Mouse (Mus musculus) megakaryocyte-erythroid progenitor cell, adult 5-6 weeks (primary cell): ENCODE results near the gene Romo1. TPM values are rescaled to one million over a fixed set of nuclear protein-coding genes. Genes with fewer than 3 reads are reported as not detected.
"Not testable (repeated sequence)": the region's sequence is repeated elsewhere in the genome, so short reads cannot be mapped to it uniquely, and the experiment has no call there.

Source experiments
- ATAC-seq: replicated peaks from 2 replicates; pipeline ENCODE4 v1.8.0; 2016; ENCODE audit warnings: mild to moderate bottlenecking, inconsistent platforms; ENCODE audit not compliant: severe bottlenecking, poor library complexity, low FRiP score, low TSS enrichment
- total RNA-seq, 2 experiments: library from RNA; stranded (forward) in 1 of 2; stranded (reverse) in 1 of 2; fragments of 200-1000, 215-1000 nt in 1 of 2; fragments of >200 nt in 1 of 2; fragmentation: Nextera tagmentation in 1 of 2; gene quantifications; 2 replicates each; pipeline ENCODE4 v1.2.3; 2014 to 2017

Gene Romo1
- total RNA-seq (2014; fragmentation: Nextera tagmentation), result 197 and 326 TPM in 2 replicates
- total RNA-seq (2017), result 12.3 and 18.2 TPM in 2 replicates

- ATAC-seq, result peak; percentile 91
These were observed at the start of gene Romo1, which contains the start of gene Nfs1 for GRCm38 (mm10) chr2:156143953-156144724. Gene Romo1, plus strand, starts transcription at chr2:156144039. Gene Nfs1, minus strand, starts transcription at chr2:156144186.

DNA sequence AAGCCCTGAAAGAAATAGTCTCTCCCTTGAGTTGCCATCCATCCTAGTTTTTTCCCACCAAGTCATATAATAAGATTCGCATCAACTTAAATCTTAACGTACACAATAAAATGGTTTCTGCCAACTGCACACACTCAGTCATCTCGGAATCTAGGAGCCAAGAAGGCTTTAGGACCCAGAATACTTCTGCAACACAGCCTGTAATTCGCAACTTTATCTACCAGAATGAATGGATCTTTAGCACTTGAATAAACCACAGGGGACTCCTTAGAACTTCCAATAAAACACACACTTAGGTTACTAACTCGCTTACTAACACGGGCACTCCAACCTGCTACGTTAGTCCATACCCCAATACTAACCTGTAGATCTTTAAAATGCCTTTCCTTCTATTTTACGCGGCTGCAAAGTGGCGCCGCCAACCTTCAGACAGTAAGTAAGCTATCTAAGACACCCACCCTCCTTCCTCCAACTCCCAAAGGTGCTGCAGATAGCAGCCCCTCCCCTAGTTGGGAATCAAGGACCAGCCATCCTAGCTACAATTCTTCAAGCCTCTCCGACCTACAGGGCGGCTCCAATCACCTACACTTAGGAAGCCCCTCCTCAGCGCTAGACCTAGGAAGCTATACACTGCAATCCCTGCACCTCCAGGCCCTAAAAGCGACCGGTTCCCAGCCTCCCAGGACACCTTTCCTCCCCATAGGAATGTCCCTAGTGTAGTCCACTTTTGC lies 33.0 kb upstream of the Romo1 start:
- ATAC-seq, result peak; percentile 63

GRCm38 (mm10) chr2:156111358-156112079 lies 32.3 kb upstream of the Romo1 start, which contains the start of the genes Cpne1 and Rbm12:
Gene Cpne1, minus strand, starts transcription at chr2:156111965.
Gene Rbm12, minus strand, starts transcription at chr2:156111978.
- ATAC-seq, result peak; percentile 88

GRCm38 (mm10) chr2:156112080-156112423 lies 31.8 kb upstream of the Romo1 start:
- ATAC-seq, result not testable (repeated sequence)

- ATAC-seq, result no peak
These were observed 24.3 kb upstream of the Romo1 start for GRCm38 (mm10) chr2:156119566-156119965.

DNA sequence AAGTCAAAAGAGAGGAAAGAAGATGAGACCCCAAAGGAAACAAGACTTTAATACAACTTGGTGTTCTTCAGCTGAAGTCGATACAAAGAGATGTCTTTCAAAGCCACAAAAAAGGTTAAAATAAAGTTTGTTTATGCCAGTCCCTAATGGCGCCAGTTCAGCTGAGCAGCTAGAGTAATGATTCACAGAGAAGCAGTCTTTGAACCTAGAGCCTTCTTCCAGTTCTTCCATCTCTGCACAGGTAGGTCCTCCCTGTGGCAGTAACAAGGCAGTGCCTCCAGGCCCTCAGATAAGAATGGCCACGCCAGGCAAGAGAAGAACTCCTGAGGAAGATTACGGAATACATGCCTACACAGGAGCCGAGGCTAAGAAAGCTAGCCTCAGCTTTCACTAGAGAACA lies 20.1 kb upstream of the Romo1 start:
- no peak for ATAC-seq

- ATAC-seq, result no peak
These were observed 16.8 kb upstream of the Romo1 start, which contains the start of gene Gm28036 for GRCm38 (mm10) chr2:156126992-156127391. Gene Gm28036, minus strand, starts transcription at chr2:156127092.

DNA sequence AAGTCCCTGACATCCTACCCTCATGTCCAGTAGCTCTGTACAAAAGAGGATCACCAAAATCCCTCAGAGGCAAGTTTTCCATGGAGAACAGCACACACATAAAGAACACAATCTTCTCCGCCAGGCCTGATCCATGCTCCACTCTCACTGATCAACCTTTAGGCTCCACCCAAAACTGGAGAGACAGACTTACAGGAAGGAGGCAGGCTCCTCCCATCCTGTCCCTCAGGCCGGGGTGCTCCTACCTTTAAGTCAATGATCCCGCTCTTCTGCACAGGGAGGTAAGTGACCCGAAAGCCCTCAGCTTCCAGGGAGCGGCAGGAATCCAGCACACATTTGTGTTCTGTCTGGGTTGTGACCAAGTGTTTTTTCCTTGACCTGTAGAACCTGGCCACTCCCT lies 9.7 kb upstream of the Romo1 start:
- 0 out of 2 replicates have a peak, but pooled peaks have one; percentile 18 for ATAC-seq

- no peak for ATAC-seq
These were observed 8.1 kb upstream of the Romo1 start for GRCm38 (mm10) chr2:156135695-156136094.

DNA sequence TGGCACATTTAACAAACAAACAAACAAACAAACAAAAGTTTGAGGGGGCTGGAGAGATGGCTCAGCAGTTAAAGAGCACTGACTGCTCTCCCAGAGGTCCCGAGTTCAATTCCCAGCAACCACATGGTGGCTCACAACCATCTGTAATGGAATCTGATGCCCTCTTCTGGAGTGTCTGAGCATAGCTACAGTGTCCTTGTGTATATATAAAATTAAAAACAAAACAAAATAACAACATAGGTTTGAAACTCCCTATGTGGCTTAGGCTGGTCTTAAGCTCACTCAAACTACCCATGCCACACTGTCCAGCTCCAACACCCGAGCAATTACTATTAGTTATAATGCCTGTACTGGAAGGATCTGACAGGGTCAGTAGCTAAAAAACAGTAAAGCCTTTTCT lies 1.0 kb upstream of the Romo1 start:
- ATAC-seq, result no peak

GRCm38 (mm10) chr2:156143367-156143766 lies 472 bp upstream of the Romo1 start:
- ATAC-seq, result 0 out of 2 replicates have a peak, but pooled peaks have one; percentile 31

DNA sequence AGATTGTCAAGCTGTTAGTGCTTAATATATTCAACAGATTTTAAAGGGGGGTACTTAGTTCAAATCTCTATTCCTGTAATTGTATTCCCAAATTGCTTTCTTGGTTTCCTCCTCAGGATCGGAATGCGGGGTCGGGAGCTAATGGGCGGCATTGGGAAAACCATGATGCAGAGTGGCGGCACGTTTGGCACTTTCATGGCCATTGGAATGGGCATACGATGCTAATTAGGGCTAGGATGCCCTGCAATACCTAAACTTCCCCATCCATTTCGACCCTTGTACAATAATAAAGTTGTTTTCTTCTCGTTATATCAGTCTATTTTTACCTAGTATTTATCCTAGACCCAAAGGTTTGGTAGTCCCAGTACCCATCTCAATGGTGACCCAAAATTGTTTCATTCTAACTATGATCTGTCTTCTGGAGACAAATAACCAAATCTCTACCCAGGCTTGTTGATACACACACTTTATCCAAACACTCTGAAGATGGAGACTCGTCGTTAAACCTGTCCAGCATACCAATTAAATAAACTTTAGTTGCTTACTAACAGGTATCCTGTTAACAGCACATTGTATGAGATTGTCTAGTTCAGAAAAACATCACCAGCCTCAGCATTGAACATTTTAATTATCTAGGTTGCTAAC lies 1.8 kb downstream of the Romo1 start:
- ATAC-seq, result no peak

DNA sequence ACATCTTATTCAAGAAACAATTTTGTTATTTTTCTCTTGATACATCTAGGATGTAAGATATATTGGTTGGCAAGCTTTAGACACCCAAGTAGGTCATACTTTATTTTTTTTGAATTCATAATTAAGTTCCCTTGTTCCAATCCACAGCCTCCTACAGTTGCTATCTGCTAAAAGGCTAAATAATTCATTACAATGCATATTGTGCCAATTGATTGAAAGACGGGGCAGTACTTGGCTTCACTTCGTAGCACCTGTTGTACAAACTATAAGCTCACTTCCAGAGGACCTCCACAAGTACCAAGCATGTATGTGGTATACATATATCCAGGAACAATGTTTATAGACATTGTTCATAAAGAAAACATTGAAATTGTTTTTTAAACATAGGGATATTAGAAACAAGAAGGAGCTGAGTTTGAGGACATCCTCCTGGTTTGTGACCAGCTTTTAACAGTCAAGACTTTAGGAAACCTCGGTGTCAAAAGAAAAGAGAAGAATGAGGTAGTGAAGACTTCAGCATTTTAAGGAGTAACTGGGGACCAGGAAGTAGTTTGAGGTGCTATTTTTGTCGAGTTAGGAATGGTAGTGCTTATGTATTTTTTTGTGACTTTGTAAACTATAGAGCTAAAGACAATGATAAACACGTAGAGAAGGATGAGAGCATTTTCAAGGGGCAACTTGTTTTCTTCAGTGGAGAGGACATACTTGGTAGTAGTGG lies 2.6 kb downstream of the Romo1 start:
- ATAC-seq, result no peak

- ATAC-seq, result no peak
These were observed 3.6 kb downstream of the Romo1 start for GRCm38 (mm10) chr2:156147316-156147915.

- ATAC-seq, result no peak
These were observed 7.7 kb downstream of the Romo1 start for GRCm38 (mm10) chr2:156151538-156151937.

- ATAC-seq, result no peak
These were observed 21.6 kb downstream of the Romo1 start for GRCm38 (mm10) chr2:156165478-156165877.

- ATAC-seq, result no peak
These were observed 22.7 kb downstream of the Romo1 start for GRCm38 (mm10) chr2:156166557-156166956.

DNA sequence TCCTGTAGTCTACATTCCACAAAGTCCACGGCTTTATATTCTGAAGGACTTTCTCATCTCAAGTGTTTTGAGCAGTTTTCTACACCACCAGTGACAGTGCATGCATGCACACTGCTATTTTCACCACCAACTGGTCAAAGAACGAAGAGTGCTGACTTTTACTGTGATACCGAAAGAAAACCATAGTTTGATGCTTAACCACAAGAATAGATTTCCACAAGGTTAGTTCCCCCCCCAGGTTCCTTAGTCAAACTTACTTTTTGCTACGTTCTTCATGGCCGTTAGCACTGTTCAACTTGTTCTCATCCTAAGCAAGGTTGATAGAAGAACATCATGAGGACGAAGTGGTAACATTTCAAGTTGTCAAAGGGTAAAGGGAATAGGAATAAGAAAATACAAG lies 33.2 kb downstream of the Romo1 start:
- ATAC-seq, result no peak
